Mouse (Mus musculus) right cerebral cortex, postnatal 25 days (tissue): ENCODE results near the gene Lrat.

Experiments used
- DNase-seq: peaks from one replicate; pipeline ENCODE4 v3.0.0; 2022

The Lrat gene

DNA sequence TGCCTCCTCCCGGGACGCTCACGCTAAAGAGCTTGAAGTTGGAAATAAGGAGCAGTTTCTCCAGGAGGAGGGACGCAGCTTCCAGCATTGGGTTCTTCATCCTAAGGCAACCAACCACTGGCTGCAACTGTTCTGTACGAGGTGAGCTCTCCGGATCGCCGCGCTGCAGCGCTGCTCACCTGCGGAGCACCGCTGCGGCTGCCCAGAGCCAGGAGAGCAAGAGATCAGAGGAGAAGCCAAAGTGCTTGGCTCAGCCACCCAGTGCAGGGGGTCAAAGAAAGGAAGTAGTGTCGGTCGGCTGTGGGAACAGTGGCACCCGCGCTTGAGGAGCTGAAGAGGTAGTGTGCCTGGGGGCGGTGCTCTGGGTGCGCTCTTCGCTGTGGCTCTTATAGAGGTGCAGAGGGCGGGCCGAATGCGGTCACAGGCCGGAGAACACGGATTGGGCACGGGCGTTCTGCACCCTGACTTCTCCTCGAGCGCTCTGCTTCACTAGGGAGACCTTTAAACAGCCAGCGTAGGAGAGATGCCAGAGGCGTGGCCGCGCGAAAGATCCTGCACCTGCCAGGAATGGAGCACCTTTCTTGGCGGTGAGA, at the start of gene Lrat:
Gene Lrat (minus strand): TSS at position 361 of the 593 bp plus-strand sequence.
- peak; percentile 3 for DNase-seq

DNA sequence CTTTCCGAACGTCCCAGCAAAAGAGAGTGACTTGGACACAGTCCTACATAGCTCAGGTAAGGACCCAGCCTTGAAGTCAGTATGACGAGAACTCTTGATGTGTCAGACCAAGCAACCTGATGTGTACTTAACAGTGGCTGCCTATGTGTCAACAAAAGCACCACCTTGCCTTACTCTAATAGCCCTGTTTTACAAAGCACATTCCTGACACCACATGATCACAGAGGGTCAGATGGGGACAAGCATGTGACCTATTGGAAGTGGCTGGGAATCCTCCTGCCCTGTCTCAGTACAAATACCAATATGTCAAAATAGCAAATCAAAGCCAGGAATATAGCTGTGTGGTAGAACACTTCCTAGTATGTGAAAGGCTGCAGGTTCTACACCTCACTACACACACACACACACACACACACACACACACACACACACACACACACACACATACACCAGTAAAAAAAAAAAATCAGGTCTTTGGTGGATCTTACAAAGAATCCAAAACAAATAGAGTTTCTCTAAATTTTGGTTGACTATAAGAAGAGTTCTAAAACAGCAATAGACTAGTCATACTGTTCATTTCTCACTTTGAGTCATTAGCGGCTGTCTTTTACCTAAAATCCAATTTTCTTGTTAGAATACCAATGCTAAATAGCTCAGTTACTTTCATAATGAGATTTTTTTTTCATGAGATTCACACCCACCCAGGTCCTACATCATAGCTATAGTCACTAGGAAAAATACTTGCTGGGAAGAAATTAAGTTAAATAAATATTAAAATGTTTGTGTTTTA, 48.6 kb upstream of the Lrat start:
- no peak for DNase-seq

DNA sequence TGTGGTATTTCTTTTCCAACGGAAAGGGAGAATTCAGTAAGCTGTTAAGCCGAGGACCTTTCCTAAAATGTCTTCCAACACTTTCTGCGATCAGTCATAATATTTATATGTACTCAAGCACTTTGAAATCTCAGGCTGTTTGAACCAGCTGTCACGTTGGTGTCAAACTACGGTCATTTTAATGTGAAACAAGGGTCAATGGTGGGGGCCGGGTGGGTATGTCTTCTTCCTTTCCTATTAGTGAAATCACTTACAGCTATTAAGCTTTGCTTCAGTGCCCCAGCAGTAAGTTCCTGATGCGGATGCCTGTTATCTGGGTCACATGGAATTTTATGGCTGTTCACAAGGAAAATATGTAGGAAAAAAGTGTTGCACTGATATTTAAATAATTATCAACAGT, 46.9 kb upstream of the Lrat start:
- no peak for DNase-seq

- no peak for DNase-seq
Observed at GRCm38 (mm10) chr3:82950208-82950607, 46.4 kb upstream of the Lrat start.

DNA sequence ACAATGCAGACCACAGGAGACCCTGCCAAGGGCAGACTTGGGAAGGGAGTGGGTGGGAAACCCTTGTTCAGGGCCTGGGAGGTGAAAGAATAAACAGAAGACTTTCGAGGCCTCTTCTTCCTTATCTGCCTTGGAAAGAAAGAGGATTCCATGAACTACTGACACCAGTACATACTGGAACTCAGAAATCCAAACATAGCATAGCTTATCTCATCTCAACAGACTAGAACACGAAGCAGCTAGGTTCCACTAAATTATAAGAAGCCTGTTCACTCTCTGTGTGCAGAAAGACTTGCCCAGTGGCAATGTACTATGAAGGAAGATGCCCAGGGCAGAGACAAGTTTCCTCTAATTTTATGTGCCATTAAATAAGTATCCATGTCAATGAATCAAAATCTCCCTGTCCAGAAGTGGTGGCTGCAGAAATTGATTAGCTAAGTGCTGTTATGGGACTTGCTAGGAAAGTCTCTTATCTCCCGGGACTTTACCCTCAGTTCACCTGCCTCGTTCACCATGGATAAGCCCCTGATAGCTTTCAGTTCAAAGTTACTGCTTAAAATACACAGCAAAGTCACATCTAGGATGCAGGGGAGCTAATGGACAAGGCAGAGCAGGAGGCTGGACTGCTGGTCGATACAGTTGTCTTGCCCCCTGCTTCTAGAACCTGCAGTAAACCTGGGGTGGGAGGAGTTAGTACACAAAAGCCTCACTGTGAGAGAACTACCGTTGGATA, 42.8 kb upstream of the Lrat start:
- no peak for DNase-seq

GRCm38 (mm10) chr3:82927917-82928316, 24.1 kb upstream of the Lrat start:
- no peak for DNase-seq

GRCm38 (mm10) chr3:82915632-82916031, 11.9 kb upstream of the Lrat start:
- DNase-seq = no peak

DNA sequence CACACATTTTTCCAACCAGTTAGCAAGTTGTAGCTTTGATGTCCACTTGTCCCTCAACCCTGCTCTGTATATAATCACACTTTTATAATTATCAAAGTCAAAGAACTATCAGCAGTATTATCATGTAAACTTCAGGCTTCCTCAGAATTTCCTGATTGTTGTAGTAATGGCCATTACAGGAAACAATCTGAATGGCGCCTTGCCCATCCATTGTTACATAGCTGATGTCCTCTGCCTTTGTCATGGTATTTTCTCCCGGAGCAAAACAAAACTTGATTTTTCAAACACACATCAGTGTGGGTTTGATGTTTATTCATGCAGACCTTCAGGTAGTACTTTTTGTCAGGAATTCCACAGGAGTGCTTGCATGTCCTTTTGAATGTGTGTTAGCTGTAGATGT, 4.9 kb upstream of the Lrat start:
- no peak for DNase-seq

GRCm38 (mm10) chr3:82904211-82904908, 587 bp upstream of the Lrat start:
- DNase-seq = no peak

- no peak for DNase-seq
Observed at GRCm38 (mm10) chr3:82902757-82903612, 788 bp downstream of the Lrat start.

- no peak for DNase-seq
Observed at GRCm38 (mm10) chr3:82888842-82889241, 14.9 kb downstream of the Lrat start.

- DNase-seq = no peak
Observed at GRCm38 (mm10) chr3:82877258-82877657, 26.5 kb downstream of the Lrat start.

- peak; percentile 57 for DNase-seq
Observed at GRCm38 (mm10) chr3:82876372-82876739, 27.4 kb downstream of the Lrat start, which contains the start of gene Rbm46. Rbm46 (minus strand) TSS chr3:82876483.

DNA sequence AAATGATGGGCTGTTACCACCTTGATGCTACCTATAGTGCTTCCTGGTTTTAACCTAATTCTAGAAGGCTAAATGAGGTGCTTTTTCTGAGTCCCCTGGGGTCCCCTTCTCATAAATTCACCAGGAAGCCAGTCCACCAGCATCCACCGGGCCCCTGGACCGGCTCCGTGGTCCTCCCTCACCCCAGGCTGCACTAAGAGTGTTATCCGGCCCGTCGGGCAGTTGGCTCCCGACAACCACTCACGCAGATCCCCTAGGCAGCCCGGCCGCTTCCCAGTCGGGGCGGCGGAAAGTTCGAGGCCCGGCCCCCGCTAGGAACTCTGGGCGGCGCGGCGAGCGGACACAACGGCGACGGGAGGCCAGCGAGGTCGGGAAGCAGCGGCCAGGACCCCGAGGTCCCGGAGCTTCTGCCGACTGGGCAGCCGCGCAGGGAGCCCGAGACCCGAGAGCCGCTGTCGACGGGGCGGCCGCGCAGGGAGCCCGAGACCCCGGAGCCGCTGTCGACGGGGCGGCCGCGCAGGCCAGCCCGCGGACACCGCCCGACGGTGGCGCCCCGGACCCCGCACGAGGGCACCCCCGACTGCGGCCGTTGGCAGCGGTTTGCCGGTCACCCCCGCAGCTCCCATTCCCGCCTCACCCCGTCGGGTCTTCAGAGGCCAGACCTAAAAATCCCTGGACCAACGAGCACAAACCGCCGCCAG, 28.0 kb downstream of the Lrat start:
- DNase-seq = no peak

DNA sequence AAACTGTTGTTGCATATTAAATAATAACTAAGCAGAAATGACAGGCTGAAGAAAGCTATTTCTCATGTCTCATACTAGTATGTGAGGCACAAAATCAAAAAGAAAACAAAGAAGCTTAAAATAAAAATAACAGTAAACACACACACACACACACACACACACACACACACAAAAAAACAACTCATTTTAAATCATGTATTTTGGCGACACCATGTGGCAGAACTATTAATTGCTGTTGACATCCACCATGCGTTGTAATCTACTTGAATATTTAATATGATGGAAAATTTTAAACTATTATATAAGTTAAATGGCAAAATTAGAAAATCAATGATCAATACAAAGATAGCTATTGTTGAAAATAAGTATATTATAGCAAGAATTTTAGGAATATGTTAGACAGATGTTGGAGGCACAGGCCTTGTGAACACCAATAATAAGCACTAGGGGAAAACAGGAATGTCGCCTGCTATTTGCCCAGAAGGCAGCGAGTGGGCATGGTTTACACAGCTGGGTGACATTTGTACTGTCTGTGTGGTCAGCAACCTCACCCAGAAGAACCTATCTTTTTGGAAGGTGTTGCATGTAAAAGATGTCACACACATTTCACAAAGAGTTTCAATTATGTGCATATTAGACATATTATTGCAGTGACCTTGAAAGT, 46.2 kb downstream of the Lrat start:
- no peak for DNase-seq
